Mouse (Mus musculus): Measurements from ENCODE around the gene Lyve1.

- TF ChIP-seq CTCF (IDR thresholded peaks at IDR 0.05; ENCODE audit: low read depth) (no peak), EP300 (IDR thresholded peaks at IDR 0.05; ENCODE audit: low read depth) (no peak)
Observed at GRCm38 (mm10) chr7:110896453-110896852, 33.4 kb upstream of the Lyve1 start.
